Mouse (Mus musculus) lung, postnatal 0 days (tissue): ENCODE data around the gene Rcor3.

ENCODE experiments used
- CTCF ChIP-seq: IDR thresholded peaks from 2 replicates; pipeline ENCODE4 v1.5.1; 2016; ENCODE audit warnings: antibody characterized with exemption, mild to moderate bottlenecking
- EP300 ChIP-seq: IDR thresholded peaks from 2 replicates; pipeline ENCODE4 v1.6.1; 2016; ENCODE audit warnings: antibody characterized with exemption, mild to moderate bottlenecking, control low read depth

GRCm38 (mm10) chr1:192085218-192085617 lies 52.6 kb downstream of the Rcor3 start:
- no peak for TF ChIP-seq CTCF
- no peak for TF ChIP-seq EP300
